ENCODE assay signal across 8 mouse cellular contexts in the genomic region with DNA sequence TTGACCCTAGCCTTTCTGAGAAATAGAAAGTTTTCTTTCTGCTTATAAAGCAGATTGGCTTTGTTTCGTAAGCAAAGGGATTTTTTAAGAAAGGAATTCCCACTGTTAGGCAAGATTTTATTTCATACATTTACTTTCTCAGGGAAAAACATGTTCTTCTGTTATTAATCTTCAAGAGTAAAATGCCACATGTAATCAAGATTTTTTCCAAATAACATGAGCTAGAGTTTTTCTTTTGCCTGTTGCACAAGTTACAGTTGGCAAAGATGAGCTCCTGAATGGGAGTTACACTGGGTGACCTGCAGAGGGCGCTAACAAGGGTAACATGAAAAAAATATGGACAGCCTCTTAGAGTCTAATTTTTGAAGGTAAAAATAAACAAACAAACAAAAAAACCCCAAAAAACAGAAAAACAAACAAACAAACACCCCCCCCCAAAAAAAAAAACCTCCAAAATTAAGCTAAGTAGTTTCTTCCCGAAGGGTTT.
A peak's percentile ranks its signal among the peaks of the same experiment; 100 is the strongest.
DNase-seq lines count a peak whose midpoint lies in the region; ATAC-seq and TF ChIP-seq lines count a peak whose summit lies in the region.

No protein-coding gene starts in this region.

- H3K9ac ChIP-seq in heart, adult 2 months (ENCODE audit: low read depth, low read length), result no peak overlapping the region
- no peak overlapping the region for H3K9ac ChIP-seq in heart, embryonic 11.5 days (ENCODE audit: low read depth, low read length)
- H3K9ac ChIP-seq in embryonic facial prominence, embryonic 13.5 days, result no peak overlapping the region
- H3K9ac ChIP-seq in forebrain, embryonic 12.5 days, result no peak overlapping the region

- TF ChIP-seq EP300 in heart, adult 2 months (IDR thresholded peaks at IDR 0.05; ENCODE audit: insufficient read depth, low read depth, low read length), result no peak

- H3K9me3 ChIP-seq in heart, embryonic 11.5 days (replicated peaks; ENCODE audit: control insufficient read depth, low read length), result no peaks in the 10 kb centered on the region
- H3K9me3 ChIP-seq in embryonic facial prominence, embryonic 13.5 days, result no peaks in the 10 kb centered on the region
- H3K9me3 ChIP-seq in forebrain, embryonic 12.5 days, result no peaks in the 10 kb centered on the region

- H3K79me2 ChIP-seq in heart, adult 2 months (replicated peaks; ENCODE audit: control insufficient read depth, insufficient read depth, low read length), result no peaks in the 10 kb centered on the region

- peaks cover 4% of the 10 kb centered on the region; the same call in 1 of the 2 replicates for H3K4me1 ChIP-seq in heart, adult 2 months (ENCODE audit: control insufficient read depth, insufficient read depth, low read length)
- H3K4me1 ChIP-seq in heart, embryonic 11.5 days (ENCODE audit: control insufficient read depth, insufficient read depth, low read length), result peaks cover 19% of the 10 kb centered on the region
- peaks cover 49% of the 10 kb centered on the region for H3K4me1 ChIP-seq in embryonic facial prominence, embryonic 13.5 days
- peaks cover 7% of the 10 kb centered on the region; the same call in 1 of the 2 replicates for H3K4me1 ChIP-seq in forebrain, embryonic 12.5 days

- no peak overlapping the region for H3K27ac ChIP-seq in heart, adult 2 months
- no peak overlapping the region for H3K27ac ChIP-seq in heart, embryonic 11.5 days (ENCODE audit: low read depth, low read length)
- H3K27ac ChIP-seq in embryonic facial prominence, embryonic 13.5 days, result peak overlapping the region; percentile 83
- H3K27ac ChIP-seq in forebrain, embryonic 12.5 days, result no peak overlapping the region

- TF ChIP-seq CTCF in heart, adult 2 months (IDR thresholded peaks at IDR 0.05), result peak; percentile 84

- TF ChIP-seq POLR2A in heart, adult 2 months (IDR thresholded peaks at IDR 0.05; ENCODE audit: insufficient read depth, low read depth, low read length), result no peak

- no peak for ATAC-seq in heart, embryonic 11.5 days (replicated peaks; ENCODE audit: insufficient number of reproducible peaks, low FRiP score, low TSS enrichment)
- ATAC-seq in embryonic facial prominence, embryonic 13.5 days (ENCODE audit: insufficient number of reproducible peaks, insufficient read depth, low FRiP score, low TSS enrichment, low read depth), result no peak
- ATAC-seq in forebrain, embryonic 12.5 days (ENCODE audit: low FRiP score), result no peak

- 69% methylated on average over 3 of the region's 3 CpGs for WGBS in heart, adult 2 months
- WGBS in heart, embryonic 11.5 days (ENCODE audit: insufficient replicate concordance), result 81% methylated on average over 3 of the region's 3 CpGs
- 45% methylated on average over 3 of the region's 3 CpGs for WGBS in embryonic facial prominence, embryonic 13.5 days
- 67% methylated on average over 3 of the region's 3 CpGs for WGBS in forebrain, embryonic 12.5 days

- DNase-seq in heart, adult 2 months, result peak in 1 of 2 experiments; percentile 46
- peak; percentile 36 for DNase-seq in urinary bladder, postnatal 25 days (ENCODE audit: low spot score)
- no peak for DNase-seq in urinary bladder, postnatal 36 days (ENCODE audit: low spot score in 2 of 2)
- DNase-seq in spleen, adult 12 weeks (ENCODE audit: low spot score), result no peak
- DNase-seq in natural killer cell, adult 2 months (ENCODE audit: low spot score in 2 of 2), result no peak

- H3K36me3 ChIP-seq in heart, adult 2 months (ENCODE audit: control insufficient read depth, insufficient read depth, low read length), result no peaks in the 10 kb centered on the region; the same call in 1 of the 2 replicates
- H3K36me3 ChIP-seq in heart, embryonic 11.5 days (ENCODE audit: control insufficient read depth, insufficient read depth, low read length), result no peaks in the 10 kb centered on the region
- H3K36me3 ChIP-seq in embryonic facial prominence, embryonic 13.5 days, result no peaks in the 10 kb centered on the region
- no peaks in the 10 kb centered on the region for H3K36me3 ChIP-seq in forebrain, embryonic 12.5 days (replicated peaks)

- no peaks in the 10 kb centered on the region for H3K27me3 ChIP-seq in heart, adult 2 months (ENCODE audit: control insufficient read depth, insufficient read depth, low read length)
- H3K27me3 ChIP-seq in heart, embryonic 11.5 days (ENCODE audit: control insufficient read depth, insufficient read depth, low read length), result no peaks in the 10 kb centered on the region
- H3K27me3 ChIP-seq in embryonic facial prominence, embryonic 13.5 days, result no peaks in the 10 kb centered on the region
- H3K27me3 ChIP-seq in forebrain, embryonic 12.5 days, result no peaks in the 10 kb centered on the region

- no peak overlapping the region for H3K4me3 ChIP-seq in heart, adult 2 months
- H3K4me3 ChIP-seq in heart, embryonic 11.5 days (ENCODE audit: low read depth, low read length), result no peak overlapping the region
- no peak overlapping the region for H3K4me3 ChIP-seq in embryonic facial prominence, embryonic 13.5 days
- no peak overlapping the region for H3K4me3 ChIP-seq in forebrain, embryonic 12.5 days (replicated peaks)

- intact Hi-C loops in heart, adult 2 months (cut with DNase I), result loop anchor here (5.0 kb wide), 1 partner anchor 324 kb away; no protein-coding TSS in a partner anchor

- H3K4me2 ChIP-seq in heart, embryonic 11.5 days, result no peak overlapping the region
- no peak overlapping the region for H3K4me2 ChIP-seq in embryonic facial prominence, embryonic 13.5 days
- no peak overlapping the region for H3K4me2 ChIP-seq in forebrain, embryonic 12.5 days
